Mouse (Mus musculus) CH12.LX (cell line): ENCODE results near the gene Thrb. TPM values are rescaled to one million over a fixed set of nuclear protein-coding genes. Genes with fewer than 3 reads are reported as not detected.

Experiments
- DNase-seq: peaks from one replicate; pipeline ENCODE4 v3.0.0-alpha.2; 2013; ENCODE audit errors: extremely low read depth
- H3K27ac ChIP-seq: 2 replicates; pipeline ENCODE4 v1.5.1; 2012; ENCODE audit warnings: low read depth, mild to moderate bottlenecking, control low read depth, moderate library complexity; ENCODE audit not compliant: insufficient read depth
- H3K27me3 ChIP-seq: replicated peaks from 2 replicates; pipeline ENCODE3; 2012; ENCODE audit warnings: inconsistent platforms
- H3K36me3 ChIP-seq, 2 experiments: replicated peaks in 1 of 2; 2 replicates each; pipeline versions ENCODE3 to v1.6.1; 2012; ENCODE audit warnings: inconsistent platforms in 1 of 2, low read length in 1 of 2, mild to moderate bottlenecking in 1 of 2, mixed read lengths in 1 of 2, moderate library complexity in 1 of 2; ENCODE audit not compliant: control insufficient read depth in 1 of 2, insufficient read depth in 1 of 2
- H3K4me1 ChIP-seq, 2 experiments: 2 replicates each; pipeline ENCODE4 v1.6.1; 2012; ENCODE audit warnings: inconsistent platforms in 1 of 2, moderate library complexity in 1 of 2; ENCODE audit not compliant: insufficient read depth in 2 of 2, control insufficient read depth in 1 of 2
- H3K4me2 ChIP-seq: 2 replicates; pipeline ENCODE4 v1.6.1; 2012; ENCODE audit warnings: low read depth, mild to moderate bottlenecking, control low read depth; ENCODE audit not compliant: poor library complexity, insufficient read depth, severe bottlenecking
- H3K4me3 ChIP-seq, 3 experiments: fragments of 150-350 bp in 1 of 3; sonication (generic) in 1 of 3; replicated peaks in 1 of 3; 2 replicates each; pipeline versions ENCODE3 to v1.5.1; 2011 to 2012; ENCODE audit warnings: low read depth in 2 of 3, low read length in 2 of 3, mild to moderate bottlenecking in 2 of 3, moderate library complexity in 2 of 3, control low read depth in 1 of 3, improper control_type of control experiment in 1 of 3, inconsistent platforms in 1 of 3, mixed read lengths in 1 of 3; ENCODE audit not compliant: poor library complexity in 1 of 3
- H3K79me2 ChIP-seq: replicated peaks from 2 replicates; pipeline ENCODE4 v1.6.1; 2012; ENCODE audit warnings: mild to moderate bottlenecking, moderate library complexity; ENCODE audit not compliant: control insufficient read depth, poor library complexity, insufficient read depth, severe bottlenecking; ENCODE audit errors: extremely low read depth
- H3K9ac ChIP-seq: 2 replicates; pipeline ENCODE4 v1.6.1; 2012; ENCODE audit warnings: low read depth, mild to moderate bottlenecking, control low read depth, moderate library complexity; ENCODE audit not compliant: insufficient read depth
- H3K9me3 ChIP-seq: replicated peaks from 2 replicates; pipeline ENCODE3; 2012; ENCODE audit warnings: low read length, inconsistent platforms, mixed read lengths
- BHLHE40 ChIP-seq: IDR thresholded peaks from 2 replicates; pipeline ENCODE4 v1.6.1; 2011; ENCODE audit warnings: mild to moderate bottlenecking, low read depth, low read length, improper control_type of control experiment
- CHD1 ChIP-seq: IDR thresholded peaks from 2 replicates; pipeline ENCODE4 v1.6.1; 2012; ENCODE audit warnings: low read depth, low read length, improper control_type of control experiment, inconsistent platforms
- CHD2 ChIP-seq: IDR thresholded peaks from 2 replicates; pipeline ENCODE4 v1.6.1; 2011; ENCODE audit warnings: low read length, improper control_type of control experiment
- CTCF ChIP-seq, 2 experiments: IDR thresholded peaks in 1 of 2; conservative IDR thresholded peaks in 1 of 2; 2 replicates each; pipeline ENCODE4 v1.5.1; 2011 to 2012; ENCODE audit warnings: low read depth in 2 of 2, low read length in 2 of 2, improper control_type of control experiment in 1 of 2, inconsistent platforms in 1 of 2, mild to moderate bottlenecking in 1 of 2, moderate library complexity in 1 of 2
- ELF1 ChIP-seq: IDR thresholded peaks from 2 replicates; pipeline ENCODE4 v1.6.1; 2014; ENCODE audit warnings: low read depth, mild to moderate bottlenecking, inconsistent platforms, low read length, improper control_type of control experiment
- EP300 ChIP-seq: IDR thresholded peaks from 2 replicates; pipeline ENCODE4 v1.6.1; 2011; ENCODE audit warnings: low read length, improper control_type of control experiment
- ETS1 ChIP-seq: conservative IDR thresholded peaks from 2 replicates; pipeline ENCODE4 v1.6.1; 2012; ENCODE audit warnings: low read depth, mild to moderate bottlenecking, inconsistent platforms, low read length, improper control_type of control experiment, moderate library complexity
- GABPA ChIP-seq: IDR thresholded peaks from 2 replicates; pipeline ENCODE4 v1.6.1; 2012; ENCODE audit warnings: low read depth, low read length, improper control_type of control experiment, inconsistent platforms; ENCODE audit not compliant: insufficient replicate concordance
- HCFC1 ChIP-seq: IDR thresholded peaks from 2 replicates; pipeline ENCODE4 v1.6.1; 2012; ENCODE audit warnings: low read depth, mild to moderate bottlenecking, inconsistent platforms, low read length, improper control_type of control experiment
- JUN ChIP-seq: IDR thresholded peaks from 2 replicates; pipeline ENCODE4 v1.6.1; 2011; ENCODE audit warnings: low read depth, mild to moderate bottlenecking, low read length, improper control_type of control experiment, moderate library complexity; ENCODE audit not compliant: insufficient read depth
- MAFK ChIP-seq: IDR thresholded peaks from 2 replicates; pipeline ENCODE4 v1.6.1; 2011; ENCODE audit warnings: low read length, improper control_type of control experiment; ENCODE audit not compliant: insufficient replicate concordance
- MEF2A ChIP-seq: IDR thresholded peaks from 2 replicates; pipeline ENCODE4 v1.6.1; 2014; ENCODE audit warnings: low read depth, mild to moderate bottlenecking, inconsistent platforms, low read length, improper control_type of control experiment, borderline replicate concordance
- MXI1 ChIP-seq: IDR thresholded peaks from 2 replicates; pipeline ENCODE4 v1.6.1; 2011; ENCODE audit warnings: mild to moderate bottlenecking, low read depth, low read length, improper control_type of control experiment
- MYC ChIP-seq: IDR thresholded peaks from 2 replicates; pipeline ENCODE4 v1.6.1; 2011; ENCODE audit warnings: low read depth, mild to moderate bottlenecking, improper control_type of control experiment, low read length
- NELFE ChIP-seq: IDR thresholded peaks from 2 replicates; pipeline ENCODE4 v1.6.1; 2011; ENCODE audit warnings: low read depth, low read length, improper control_type of control experiment
- RAD21 ChIP-seq: IDR thresholded peaks from 2 replicates; pipeline ENCODE4 v1.6.1; 2011; ENCODE audit warnings: low read depth, mild to moderate bottlenecking, low read length, improper control_type of control experiment, moderate library complexity
- SMC3 ChIP-seq: IDR thresholded peaks from 2 replicates; pipeline ENCODE4 v1.6.1; 2011; ENCODE audit warnings: low read depth, low read length, improper control_type of control experiment
- TBP ChIP-seq: conservative IDR thresholded peaks from 2 replicates; pipeline ENCODE4 v1.6.1; 2011; ENCODE audit warnings: low read depth, low read length, improper control_type of control experiment
- TCF12 ChIP-seq: IDR thresholded peaks from 2 replicates; pipeline ENCODE4 v1.6.1; 2014; ENCODE audit warnings: low read depth, mild to moderate bottlenecking, inconsistent platforms, low read length, improper control_type of control experiment
- UBTF ChIP-seq: IDR thresholded peaks from 2 replicates; pipeline ENCODE4 v1.6.1; 2012; ENCODE audit warnings: low read depth, mild to moderate bottlenecking, inconsistent platforms, low read length, improper control_type of control experiment, moderate library complexity
- USF2 ChIP-seq: conservative IDR thresholded peaks from 2 replicates; pipeline ENCODE4 v1.6.1; 2011; ENCODE audit warnings: low read depth, low read length, improper control_type of control experiment
- ZKSCAN1 ChIP-seq: IDR thresholded peaks from 2 replicates; pipeline ENCODE4 v1.6.1; 2012; ENCODE audit warnings: low read depth, inconsistent platforms, low read length, improper control_type of control experiment, borderline replicate concordance
- dilution Hi-C: fragments of 300-500 bp; cut with MboI; formaldehyde crosslinking; loops from 2 replicates; pipeline ENCODE4 v1.14.3; 2020; ENCODE audit warnings: low sequenced_read_pairs; ENCODE audit not compliant: extremely low pct_unique_long_range_greater_than_20kb, extremely low pct_ligation_motif_present
- in situ Hi-C: fragments of 300-500 bp; cut with MboI; formaldehyde crosslinking; loops from 3 replicates; pipeline ENCODE4 v1.14.3; 2019; ENCODE audit warnings: low sequenced_read_pairs, low pct_ligation_motif_present, low pct_unique_long_range_greater_than_20kb, mixed read lengths
- polyA plus RNA-seq: library from polyadenylated mRNA; unstranded; fragments of >175 nt; gene quantifications from 2 replicates; pipeline ENCODE4 v1.2.1, GENCODE M21; 2012; ENCODE audit warnings: low read depth; ENCODE audit not compliant: insufficient read length
- total RNA-seq, 2 experiments: library from RNA; depleted of rRNA; stranded (reverse); fragments of 300-350 nt in 1 of 2; fragments of >200 nt in 1 of 2; gene quantifications; 2 replicates each; pipeline ENCODE4 v1.2.3; 2012 to 2014

Gene Thrb
- total and polyA plus RNA-seq, 3 experiments = 0.56 to 1.6 (median 0.60) TPM

DNA sequence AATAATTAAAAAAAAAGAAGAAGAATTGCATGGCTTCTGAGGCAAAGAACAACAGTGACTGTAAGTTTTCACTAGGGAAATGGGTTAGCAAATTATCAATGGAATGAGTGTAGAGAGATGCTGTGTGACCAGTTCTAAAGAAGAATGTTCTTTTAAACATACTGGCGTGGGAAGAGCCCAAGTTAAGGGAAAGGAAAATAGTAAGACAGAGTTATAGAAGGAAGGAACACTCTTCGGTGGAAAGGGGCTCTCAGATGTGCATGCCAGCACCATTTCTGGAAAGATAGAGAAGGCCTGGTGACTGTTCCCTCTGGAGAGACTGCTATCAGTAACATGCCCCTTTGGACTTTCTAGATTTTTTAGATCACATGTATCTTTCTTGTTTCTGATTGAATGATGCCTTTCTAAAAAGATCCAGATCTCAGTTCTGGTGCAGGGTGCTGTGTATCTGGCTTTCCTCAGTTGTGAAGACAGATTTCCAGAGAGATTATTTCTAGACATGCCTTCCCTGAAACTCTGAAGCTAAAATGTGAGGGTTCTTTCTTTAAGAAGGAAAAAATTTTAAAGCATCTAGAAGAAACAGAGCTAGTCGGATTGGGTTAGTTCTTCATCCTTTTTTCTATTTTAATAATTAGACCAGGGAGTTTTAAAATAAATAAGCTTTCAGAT is 144.0 kb downstream of the Thrb start:
- no peaks in the 10 kb centered on the region for H3K79me2 ChIP-seq
- H3K4me2 ChIP-seq = no peak overlapping the region
- TF ChIP-seq BHLHE40 = no peak
- TF ChIP-seq CHD2 = no peak
- no peak for TF ChIP-seq ETS1
- no peak for TF ChIP-seq SMC3
- no peak for TF ChIP-seq CTCF (conservative IDR thresholded peaks at IDR 0.05 in 1 of 2, IDR thresholded peaks at IDR 0.05 in 1 of 2; ENCODE audit: low read depth in 2 of 2, low read length in 2 of 2)
- no peak for TF ChIP-seq RAD21
- TF ChIP-seq CHD1 = no peak
- TF ChIP-seq MYC = no peak
- TF ChIP-seq USF2 = no peak
- TF ChIP-seq NELFE = no peak
- TF ChIP-seq GABPA = no peak
- DNase-seq = no peak
- no peak overlapping the region for H3K4me3 ChIP-seq
- H3K4me1 ChIP-seq = no peaks in the 10 kb centered on the region
- H3K27ac ChIP-seq = no peak overlapping the region
- no peaks in the 10 kb centered on the region for H3K9me3 ChIP-seq
- H3K36me3 ChIP-seq = no peaks in the 10 kb centered on the region
- no peaks in the 10 kb centered on the region for H3K27me3 ChIP-seq
- H3K9ac ChIP-seq = no peak overlapping the region
- in situ Hi-C loops (no loop called here), dilution Hi-C loops (no loop called here)

DNA sequence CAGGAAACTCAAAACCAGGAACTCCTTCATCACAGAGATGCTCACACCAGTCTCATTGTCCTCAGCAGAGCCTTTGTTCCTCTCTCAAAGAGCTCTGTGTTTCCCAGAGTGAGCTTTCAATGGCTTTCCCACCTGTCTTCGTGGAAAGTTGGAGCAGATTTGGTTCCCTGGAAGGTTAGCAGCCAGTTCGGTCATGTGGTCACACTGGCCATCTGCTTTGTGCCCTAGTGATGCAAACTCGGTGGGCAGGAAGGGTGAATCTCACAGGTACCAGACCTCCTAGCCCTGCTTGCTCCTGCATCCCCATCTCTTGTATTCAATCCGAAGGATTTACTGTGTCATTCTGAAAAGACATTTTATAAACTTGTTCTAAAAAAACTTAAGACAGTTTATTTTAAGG is 151.0 kb downstream of the Thrb start:
- H3K9me3 ChIP-seq = no peaks in the 10 kb centered on the region
- no peak overlapping the region for H3K4me2 ChIP-seq
- no peak overlapping the region for H3K9ac ChIP-seq
- no peaks in the 10 kb centered on the region for H3K36me3 ChIP-seq
- TF ChIP-seq CTCF (conservative IDR thresholded peaks at IDR 0.05 in 1 of 2, IDR thresholded peaks at IDR 0.05 in 1 of 2; ENCODE audit: low read depth in 2 of 2, low read length in 2 of 2) = no peak
- TF ChIP-seq HCFC1 = no peak
- no peak for TF ChIP-seq ELF1
- TF ChIP-seq, all 38 proteins: peak for 0
- DNase-seq = no peak
- H3K4me1 ChIP-seq = no peaks in the 10 kb centered on the region
- H3K27me3 ChIP-seq = no peaks in the 10 kb centered on the region
- H3K4me3 ChIP-seq = no peak overlapping the region
- in situ Hi-C loops (no loop called here), dilution Hi-C loops (no loop called here)
- no peaks in the 10 kb centered on the region for H3K79me2 ChIP-seq
- no peak overlapping the region for H3K27ac ChIP-seq

DNA sequence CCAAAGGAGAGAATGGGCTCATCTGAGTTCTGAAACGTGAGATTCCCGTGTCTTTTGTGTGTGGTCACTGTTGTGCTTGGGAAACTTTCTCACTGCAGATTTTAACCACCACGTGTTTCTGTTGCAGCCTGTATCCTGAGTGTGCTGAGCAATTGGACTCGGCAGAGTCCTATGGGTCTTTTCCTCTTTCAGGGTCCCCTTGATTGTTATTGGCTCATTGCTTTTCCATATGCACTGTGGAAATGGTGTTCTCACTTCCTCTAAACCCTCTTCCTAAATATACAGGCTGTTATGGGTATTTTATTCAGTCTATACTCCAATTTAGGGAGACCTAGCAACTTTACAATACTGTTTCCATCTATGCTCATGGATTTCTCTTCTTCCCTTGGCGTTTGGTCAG is 152.4 kb downstream of the Thrb start:
- dilution Hi-C loops = no loop called here
- in situ Hi-C loops = no loop called here

More for the DNA sequence above, 152.4 kb downstream of the Thrb start:
- no peak for TF ChIP-seq TCF12
- TF ChIP-seq SMC3 = no peak
- no peak for TF ChIP-seq BHLHE40
- TF ChIP-seq MXI1 = no peak
- TF ChIP-seq TBP = no peak
- TF ChIP-seq EP300 = no peak
- no peak for TF ChIP-seq ELF1
- TF ChIP-seq MAFK = no peak
- no peak for TF ChIP-seq MEF2A
- TF ChIP-seq JUN = no peak
- no peak for TF ChIP-seq ZKSCAN1
- TF ChIP-seq UBTF = no peak
- no peak for TF ChIP-seq GABPA
- TF ChIP-seq NELFE = no peak
- no peak overlapping the region for H3K9ac ChIP-seq
- DNase-seq = no peak
- no peaks in the 10 kb centered on the region for H3K4me1 ChIP-seq
- H3K4me3 ChIP-seq = no peak overlapping the region
- H3K9me3 ChIP-seq = no peaks in the 10 kb centered on the region
- H3K79me2 ChIP-seq = no peaks in the 10 kb centered on the region
- no peak overlapping the region for H3K4me2 ChIP-seq
- no peak overlapping the region for H3K27ac ChIP-seq
- no peaks in the 10 kb centered on the region for H3K36me3 ChIP-seq
- no peaks in the 10 kb centered on the region for H3K27me3 ChIP-seq
